Mouse (Mus musculus) kidney, postnatal 10 days (tissue): ENCODE results near the gene Wbp2nl.
"Not testable (repeated sequence)": the region's sequence is repeated elsewhere in the genome, so short reads cannot be mapped to it uniquely, and the experiment has no call there.

Experiments
- DNase-seq: peaks from one replicate; pipeline ENCODE4 v3.0.0; 2021; ENCODE audit warnings: mixed read lengths

The Wbp2nl gene

GRCm38 (mm10) chr15:82350349-82350748 lies 51.6 kb downstream of the Wbp2nl start:
- no peak for DNase-seq

GRCm38 (mm10) chr15:82351480-82351879 lies 52.7 kb downstream of the Wbp2nl start:
- DNase-seq: no peak

DNA sequence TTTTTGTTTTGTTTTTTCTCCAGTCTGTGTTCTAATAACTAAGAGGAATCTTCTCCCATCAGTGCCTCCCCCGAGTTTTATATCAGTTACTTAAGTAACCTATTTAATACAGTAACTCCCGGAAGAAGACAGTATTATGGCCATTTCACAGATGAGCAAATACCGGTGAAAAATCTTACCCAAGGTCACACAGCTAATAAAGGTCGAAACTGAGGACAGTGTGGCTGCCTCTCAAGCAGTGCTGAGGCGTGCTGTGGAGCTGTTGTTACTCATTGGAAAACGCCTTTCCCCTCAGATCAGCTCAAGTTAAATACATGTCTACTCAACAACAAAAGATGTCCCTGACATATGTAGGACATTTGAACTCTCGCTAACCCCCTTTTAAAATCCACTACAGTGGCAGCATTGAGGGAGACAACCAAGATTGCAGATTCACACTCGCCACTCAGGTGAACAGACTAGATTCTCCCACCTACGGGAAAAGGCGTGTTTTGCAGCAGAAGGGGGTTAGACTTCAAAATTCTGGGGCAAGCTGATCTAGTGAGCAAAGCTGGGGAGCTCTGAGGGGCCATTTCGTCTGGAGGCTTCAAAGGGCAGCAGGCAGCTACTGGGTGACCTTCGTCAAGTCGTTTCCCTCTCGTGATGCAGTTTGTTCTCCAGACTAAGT lies 54.5 kb downstream of the Wbp2nl start:
- no peak for DNase-seq

GRCm38 (mm10) chr15:82353745-82354113 lies 55.0 kb downstream of the Wbp2nl start:
- DNase-seq: no peak

GRCm38 (mm10) chr15:82354126-82354945 lies 55.6 kb downstream of the Wbp2nl start, which contains the start of gene Ndufa6:
Gene Ndufa6 (minus strand): TSS chr15:82354322.
- peak; percentile 98 for DNase-seq

DNA sequence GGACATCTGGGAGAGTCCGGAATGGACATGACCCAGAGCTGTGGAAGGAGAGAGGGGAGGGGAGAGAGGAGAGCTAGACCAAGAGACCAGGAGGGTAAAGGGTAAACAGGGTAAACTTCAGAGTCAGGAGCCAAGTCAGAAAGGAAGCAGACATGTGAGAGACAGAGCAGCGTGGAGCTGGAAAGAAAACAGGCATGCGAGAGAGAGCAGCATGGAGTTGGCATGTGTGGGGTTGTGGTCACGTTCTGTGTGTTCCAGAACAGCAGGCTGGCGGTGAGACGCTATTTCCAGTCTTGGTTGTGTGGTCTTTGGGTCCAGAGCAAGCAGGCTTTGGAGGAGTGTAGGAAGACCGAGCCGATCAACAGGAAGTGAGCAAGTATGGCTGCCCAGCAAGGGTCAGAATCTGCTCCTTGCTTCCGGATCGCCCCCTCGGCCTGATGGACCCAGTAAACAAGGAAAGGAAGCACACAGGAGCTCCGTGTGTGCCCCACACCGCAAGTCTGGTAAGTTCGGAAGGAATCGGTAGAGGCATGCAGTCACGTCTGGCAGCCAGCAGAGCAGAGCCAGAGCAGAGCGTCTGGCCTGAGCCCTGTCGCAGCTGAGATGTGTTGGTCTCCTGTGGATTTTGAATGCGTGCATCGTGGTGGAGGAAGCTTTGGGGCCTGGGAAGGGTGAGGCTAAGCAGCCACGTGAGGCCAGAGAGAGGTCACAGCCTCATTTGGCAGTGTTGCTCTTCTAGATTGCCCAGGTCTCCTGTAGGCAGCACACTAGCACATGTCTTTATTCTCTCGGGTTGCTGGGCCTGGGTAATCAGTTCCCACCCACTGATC lies 59.9 kb downstream of the Wbp2nl start:
- DNase-seq: peak; percentile 49

DNA sequence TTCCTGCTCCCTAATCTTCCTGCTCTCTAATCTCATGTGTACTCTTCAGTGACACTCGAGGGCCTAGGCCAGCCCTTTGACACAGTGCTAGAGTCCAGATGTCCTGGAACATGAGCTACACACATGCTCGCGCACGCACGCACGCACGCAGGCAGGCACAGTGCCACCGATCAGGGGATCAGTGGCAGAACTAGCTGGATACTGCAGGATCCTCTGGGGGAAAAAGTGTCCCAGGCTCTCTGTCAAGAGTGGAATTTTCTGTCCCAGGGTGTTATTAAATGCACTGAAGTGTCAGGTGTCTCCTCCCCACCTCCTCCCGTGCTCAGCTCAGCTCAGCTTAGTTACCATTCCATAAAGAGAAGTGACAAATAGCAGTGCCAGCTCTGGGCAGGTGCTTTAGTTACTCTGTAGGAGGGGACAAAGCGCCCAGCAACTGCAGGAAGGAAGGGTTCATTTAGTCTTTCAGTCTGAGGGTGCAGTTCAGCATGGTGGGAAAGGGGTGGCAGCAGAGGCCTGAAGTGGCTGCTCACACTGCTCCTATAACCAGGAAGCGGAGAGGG lies 62.8 kb downstream of the Wbp2nl start:
- peak; percentile 58 for DNase-seq

DNA sequence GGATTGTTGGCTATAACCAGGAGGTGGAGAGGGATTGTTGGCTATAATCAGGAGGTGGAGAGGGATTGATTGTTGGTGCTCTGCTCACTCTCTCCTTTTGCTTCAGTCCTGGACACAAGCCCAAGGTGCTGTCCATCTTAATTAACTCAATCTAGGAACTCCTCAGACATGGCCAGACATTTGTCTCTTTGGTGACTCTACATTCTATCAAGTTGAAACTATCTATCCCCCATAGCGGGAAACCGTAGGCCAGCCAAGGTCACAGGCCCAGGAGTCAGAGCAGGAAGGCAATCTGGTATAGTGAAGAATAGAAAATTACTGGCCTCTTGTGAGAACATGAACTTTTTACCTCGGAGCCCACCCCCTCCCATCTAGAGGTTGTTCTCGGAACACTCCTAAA lies 63.5 kb downstream of the Wbp2nl start:
- DNase-seq: peak; percentile 34

GRCm38 (mm10) chr15:82363801-82364200 lies 65.0 kb downstream of the Wbp2nl start:
- DNase-seq: not testable (repeated sequence)
